Mouse (Mus musculus) neural tube, embryonic 15.5 days (tissue): ENCODE measurements at regions not wholly inside any gene's neighbourhood (a gene's known extent, or its start where the extent isn't known, plus 50 kb on each side); places are given as distances from the start of the nearest gene placed in this dataset.

ENCODE experiments used
- ATAC-seq: fragments of 200-750 bp; cut with Nextera tagmentation; 2 replicates; pipeline ENCODE4 v1.8.0; 2017; ENCODE audit warnings: mild to moderate bottlenecking, moderate TSS enrichment, moderate library complexity; ENCODE audit not compliant: low FRiP score
- H3K27ac ChIP-seq: fragments of 300-500 bp; sonication (generic); replicated peaks from 2 replicates; pipeline ENCODE4 v1.5.1; 2015; ENCODE audit warnings: mild to moderate bottlenecking, inconsistent platforms
- H3K27me3 ChIP-seq: fragments of 300-500 bp; sonication (generic); replicated peaks from 2 replicates; pipeline ENCODE4 v1.6.1; 2015; ENCODE audit warnings: inconsistent platforms
- H3K36me3 ChIP-seq: fragments of 300-500 bp; sonication (generic); 2 replicates; pipeline ENCODE4 v1.6.1; 2015; ENCODE audit warnings: inconsistent platforms
- H3K4me1 ChIP-seq: fragments of 300-500 bp; sonication (generic); 2 replicates; pipeline ENCODE4 v1.6.1; 2015; ENCODE audit warnings: inconsistent platforms
- H3K4me2 ChIP-seq: fragments of 300-500 bp; sonication (generic); 2 replicates; pipeline ENCODE4 v1.6.1; 2015; ENCODE audit warnings: inconsistent platforms, mild to moderate bottlenecking, moderate library complexity
- H3K4me3 ChIP-seq: fragments of 300-500 bp; sonication (generic); replicated peaks from 2 replicates; pipeline ENCODE4 v1.5.1; 2015; ENCODE audit warnings: mild to moderate bottlenecking, inconsistent platforms
- H3K9ac ChIP-seq: fragments of 300-500 bp; sonication (generic); replicated peaks from 2 replicates; pipeline ENCODE4 v1.6.1; 2015; ENCODE audit warnings: mild to moderate bottlenecking, inconsistent platforms
- H3K9me3 ChIP-seq: fragments of 300-500 bp; sonication (generic); replicated peaks from 2 replicates; pipeline ENCODE4 v1.6.1; 2016; ENCODE audit warnings: inconsistent platforms
- WGBS: fragments of 180-500 bp; shearing (Covaris S2); methylation state at CpG from one replicate; pipeline ENCODE4 v1.1.7; 2015; ENCODE audit warnings: mixed read lengths; 5-methylcytosine and 5-hydroxymethylcytosine counted together

- Histone ChIP-seq H3K4me1 (peaks cover 4% of the 10 kb centered on the region; the same call in 1 of the 2 replicates), H3K4me2 (no peak overlapping the region), H3K9ac (no peak overlapping the region), H3K9me3 (no peaks in the 10 kb centered on the region), H3K36me3 (no peaks in the 10 kb centered on the region), H3K4me3 (no peak overlapping the region), H3K27ac (no peak overlapping the region), H3K27me3 (no peaks in the 10 kb centered on the region)
- WGBS = 48% methylated on average over 6 of the region's 6 CpGs
- no peak for ATAC-seq
Observed at GRCm38 (mm10) chr3:100773237-100773636, 52.0 kb upstream of the Vtcn1 start.

- Histone ChIP-seq H3K9me3 (no peaks in the 10 kb centered on the region), H3K4me3 (no peak overlapping the region), H3K27ac (no peak overlapping the region), H3K36me3 (no peaks in the 10 kb centered on the region), H3K27me3 (no peaks in the 10 kb centered on the region), H3K4me1 (peaks cover 6% of the 10 kb centered on the region; the same call in 1 of the 2 replicates), H3K4me2 (no peak overlapping the region), H3K9ac (no peak overlapping the region)
- no peak for ATAC-seq
- WGBS = 73% methylated on average over 4 of the region's 4 CpGs
Observed at GRCm38 (mm10) chr3:100771363-100771762, 53.9 kb upstream of the Vtcn1 start.

GRCm38 (mm10) chr3:100770841-100771240 lies 54.4 kb upstream of the Vtcn1 start:
- Histone ChIP-seq H3K4me2 (no peak overlapping the region), H3K9ac (no peak overlapping the region), H3K9me3 (no peaks in the 10 kb centered on the region), H3K36me3 (no peaks in the 10 kb centered on the region), H3K4me1 (peaks cover 6% of the 10 kb centered on the region; the same call in 1 of the 2 replicates), H3K27ac (no peak overlapping the region), H3K27me3 (no peaks in the 10 kb centered on the region), H3K4me3 (no peak overlapping the region)
- no peak for ATAC-seq
- 77% methylated on average over 3 of the region's 3 CpGs for WGBS

- H3K27ac ChIP-seq = no peak overlapping the region
- no peak for ATAC-seq
- H3K27me3 ChIP-seq = no peaks in the 10 kb centered on the region
- no peak overlapping the region for H3K4me3 ChIP-seq
- no peak overlapping the region for H3K4me2 ChIP-seq
- WGBS = 84% methylated on average over 4 of the region's 4 CpGs
- H3K9ac ChIP-seq = no peak overlapping the region
- no peaks in the 10 kb centered on the region for H3K9me3 ChIP-seq
- no peaks in the 10 kb centered on the region for H3K36me3 ChIP-seq
- H3K4me1 ChIP-seq = peaks cover 6% of the 10 kb centered on the region; the same call in 1 of the 2 replicates
Observed at GRCm38 (mm10) chr3:100769146-100769545, 56.1 kb upstream of the Vtcn1 start.

- ATAC-seq = peak; percentile 65; the same call in 1 of the 2 replicates
- peak overlapping the region; percentile 39 for H3K4me2 ChIP-seq
- no peak overlapping the region for H3K4me3 ChIP-seq
- 53% methylated on average over 15 of the region's 15 CpGs for WGBS
- no peaks in the 10 kb centered on the region for H3K36me3 ChIP-seq
- H3K27ac ChIP-seq = peak overlapping the region; percentile 58
- peaks cover 6% of the 10 kb centered on the region; the same call in 1 of the 2 replicates for H3K4me1 ChIP-seq
- H3K27me3 ChIP-seq = no peaks in the 10 kb centered on the region
- no peak overlapping the region for H3K9ac ChIP-seq
- H3K9me3 ChIP-seq = no peaks in the 10 kb centered on the region
Observed at GRCm38 (mm10) chr3:100768170-100768624, 57.1 kb upstream of the Vtcn1 start.

GRCm38 (mm10) chr3:100765323-100765722 lies 59.9 kb upstream of the Vtcn1 start:
- WGBS = 87% methylated on average over 7 of the region's 7 CpGs
- Histone ChIP-seq H3K9ac (no peak overlapping the region), H3K36me3 (no peaks in the 10 kb centered on the region), H3K9me3 (no peaks in the 10 kb centered on the region), H3K27me3 (no peaks in the 10 kb centered on the region), H3K4me2 (no peak overlapping the region), H3K4me3 (no peak overlapping the region), H3K27ac (no peak overlapping the region), H3K4me1 (peaks cover 6% of the 10 kb centered on the region; the same call in 1 of the 2 replicates)
- no peak for ATAC-seq

- Histone ChIP-seq H3K27me3 (no peaks in the 10 kb centered on the region), H3K27ac (no peak overlapping the region), H3K4me2 (no peak overlapping the region), H3K9me3 (no peaks in the 10 kb centered on the region), H3K9ac (no peak overlapping the region), H3K4me3 (no peak overlapping the region), H3K36me3 (no peaks in the 10 kb centered on the region), H3K4me1 (no peaks in the 10 kb centered on the region)
- no peak for ATAC-seq
Observed at GRCm38 (mm10) chr3:100762895-100763294, 62.4 kb upstream of the Vtcn1 start.

- 83% methylated on average over 3 of the region's 3 CpGs for WGBS
- H3K9me3 ChIP-seq = no peaks in the 10 kb centered on the region
- no peak overlapping the region for H3K4me3 ChIP-seq
- no peak overlapping the region for H3K9ac ChIP-seq
- no peak overlapping the region for H3K27ac ChIP-seq
- ATAC-seq = no peak
- no peaks in the 10 kb centered on the region for H3K4me1 ChIP-seq
- H3K27me3 ChIP-seq = no peaks in the 10 kb centered on the region
- H3K36me3 ChIP-seq = no peaks in the 10 kb centered on the region
- H3K4me2 ChIP-seq = no peak overlapping the region
Observed at GRCm38 (mm10) chr3:100759091-100759941, 65.9 kb upstream of the Vtcn1 start.

GRCm38 (mm10) chr3:100754677-100755076 lies 69.4 kb upstream of the Man1a2 start:
- no peak overlapping the region for H3K9ac ChIP-seq
- no peak for ATAC-seq
- no peaks in the 10 kb centered on the region for H3K36me3 ChIP-seq
- H3K4me3 ChIP-seq = no peak overlapping the region
- no peak overlapping the region for H3K4me2 ChIP-seq
- WGBS = 77% methylated on average over 1 of the region's 1 CpGs
- peaks cover 6% of the 10 kb centered on the region; the same call in 1 of the 2 replicates for H3K4me1 ChIP-seq
- H3K9me3 ChIP-seq = no peaks in the 10 kb centered on the region
- H3K27ac ChIP-seq = no peak overlapping the region
- H3K27me3 ChIP-seq = no peaks in the 10 kb centered on the region

- H3K27me3 ChIP-seq = no peaks in the 10 kb centered on the region
- WGBS = 81% methylated on average over 1 of the region's 1 CpGs
- H3K27ac ChIP-seq = peak overlapping the region; percentile 37; the same call in 1 of the 2 replicates
- no peak overlapping the region for H3K4me2 ChIP-seq
- no peaks in the 10 kb centered on the region for H3K36me3 ChIP-seq
- no peaks in the 10 kb centered on the region for H3K9me3 ChIP-seq
- no peak overlapping the region for H3K9ac ChIP-seq
- H3K4me3 ChIP-seq = no peak overlapping the region
- ATAC-seq = peak; percentile 7; the same call in 1 of the 2 replicates
- H3K4me1 ChIP-seq = peaks cover 21% of the 10 kb centered on the region; the same call in 1 of the 2 replicates
Observed at GRCm38 (mm10) chr3:100751211-100751610, 65.9 kb upstream of the Man1a2 start.

- Histone ChIP-seq H3K27me3 (no peaks in the 10 kb centered on the region), H3K4me3 (no peak overlapping the region), H3K36me3 (no peaks in the 10 kb centered on the region), H3K4me2 (no peak overlapping the region), H3K27ac (no peak overlapping the region), H3K9ac (no peak overlapping the region), H3K4me1 (peaks cover 25% of the 10 kb centered on the region; the same call in 1 of the 2 replicates), H3K9me3 (no peaks in the 10 kb centered on the region)
- 84% methylated on average over 6 of the region's 6 CpGs for WGBS
- ATAC-seq = no peak
Observed at GRCm38 (mm10) chr3:100748727-100749126, 63.4 kb upstream of the Man1a2 start.

- Histone ChIP-seq H3K4me3 (no peak overlapping the region), H3K9ac (no peak overlapping the region), H3K9me3 (no peaks in the 10 kb centered on the region), H3K36me3 (no peaks in the 10 kb centered on the region), H3K27me3 (no peaks in the 10 kb centered on the region), H3K4me1 (peaks cover 25% of the 10 kb centered on the region; the same call in 1 of the 2 replicates), H3K4me2 (no peak overlapping the region), H3K27ac (no peak overlapping the region)
- ATAC-seq = no peak
- WGBS = 92% methylated on average over 2 of the region's 2 CpGs
Observed at GRCm38 (mm10) chr3:100748309-100748691, 63.0 kb upstream of the Man1a2 start.
